Mouse (Mus musculus): ENCODE data around the gene Helt. TPM values are rescaled to one million over a fixed set of nuclear protein-coding genes. Genes with fewer than 3 reads are reported as not detected.

The Helt gene
- polyA plus RNA-seq (2014; fragmentation: Illumina TruSeq; extraction: RNeasy Lipid Tissue Mini Kit (QIAGEN cat#74804); ENCODE audit: low read depth, low replicate concordance): not detected

DNA sequence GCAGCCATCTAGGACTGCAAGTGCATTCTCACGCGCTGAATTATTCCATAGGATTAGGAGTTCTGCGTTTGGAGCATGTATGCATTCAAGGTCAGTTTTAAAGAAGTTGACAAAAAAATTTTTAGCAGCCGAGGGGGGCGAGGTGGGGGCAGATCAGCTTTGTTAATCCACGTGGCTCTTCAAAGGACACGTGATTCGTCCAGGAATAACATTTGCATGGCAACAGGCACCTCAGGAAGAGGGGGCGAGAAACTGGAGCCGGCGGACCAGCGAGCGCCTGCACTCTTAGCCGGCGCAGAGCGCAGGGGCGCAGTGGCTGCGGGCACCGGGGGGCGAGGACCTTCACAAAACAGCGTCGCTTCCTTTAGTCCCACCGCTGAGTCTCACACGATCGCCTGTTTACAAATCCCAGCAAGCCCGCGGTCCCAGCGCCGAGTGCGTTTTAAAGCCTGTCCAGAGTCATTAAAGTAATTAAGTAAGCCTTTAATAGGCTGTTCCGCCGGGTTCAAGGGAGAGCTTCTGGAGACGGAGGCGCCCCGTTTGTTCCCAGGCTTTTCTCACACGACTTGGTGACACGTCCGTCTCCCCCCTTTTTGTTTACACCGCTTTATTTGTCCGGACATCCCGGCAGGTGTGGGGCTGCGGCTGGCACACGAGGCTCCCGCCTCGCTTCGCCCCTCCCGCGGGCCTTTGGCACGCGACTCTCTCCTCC is at the start of gene Helt:
Gene Helt (minus strand): TSS at position 491 of the 712 bp plus-strand sequence.

Other genes starting within 250 kb of the Helt start
- gene Cfap97, start 142.9 kb downstream of the Helt start, polyA plus RNA-seq (2014; fragmentation: Illumina TruSeq; extraction: RNeasy Lipid Tissue Mini Kit (QIAGEN cat#74804); ENCODE audit: low read depth, low replicate concordance): 16.5 TPM
- 13.6 TPM for gene Snx25, start 142.5 kb downstream of the Helt start, polyA plus RNA-seq (2014; fragmentation: Illumina TruSeq; extraction: RNeasy Lipid Tissue Mini Kit (QIAGEN cat#74804); ENCODE audit: low read depth, low replicate concordance)
- 177 TPM for gene Slc25a4, start 83.4 kb downstream of the Helt start, polyA plus RNA-seq (2014; fragmentation: Illumina TruSeq; extraction: RNeasy Lipid Tissue Mini Kit (QIAGEN cat#74804); ENCODE audit: low read depth, low replicate concordance)
- 320 TPM for gene Acsl1, start 176.4 kb upstream of the Helt start, polyA plus RNA-seq (2014; fragmentation: Illumina TruSeq; extraction: RNeasy Lipid Tissue Mini Kit (QIAGEN cat#74804); ENCODE audit: low read depth, low replicate concordance)

Measured in adipose tissue, adult 10 weeks (tissue).